Mouse (Mus musculus) myocyte (in vitro differentiated cells): ENCODE data around the gene Slc37a4. TPM values are rescaled to one million over a fixed set of nuclear protein-coding genes. Genes with fewer than 3 reads are reported as not detected.
A peak's percentile ranks its signal among the peaks of the same experiment; 100 is the strongest.

Experiments
- H3K27me3 ChIP-seq: one replicate; pipeline ENCODE4 v1.6.1; 2011; ENCODE audit not compliant: control insufficient read depth, insufficient read depth, insufficient read length
- H3K36me3 ChIP-seq: one replicate; pipeline ENCODE4 v1.6.1; 2011; ENCODE audit not compliant: control insufficient read depth, insufficient read depth
- H3K4me2 ChIP-seq: one replicate; pipeline ENCODE4 v1.6.1; 2011; ENCODE audit warnings: low read depth, control low read depth
- H3K4me3 ChIP-seq: one replicate; pipeline ENCODE4 v1.5.1; 2011; ENCODE audit warnings: mild to moderate bottlenecking, control low read depth, moderate library complexity
- H3K79me2 ChIP-seq: one replicate; pipeline ENCODE4 v1.6.1; 2011; ENCODE audit not compliant: control insufficient read depth, insufficient read depth
- H3ac ChIP-seq: one replicate; pipeline ENCODE4 v1.6.1; 2011; ENCODE audit not compliant: control insufficient read depth, insufficient read length
- CEBPB ChIP-seq: IDR thresholded peaks from 2 replicates; pipeline ENCODE4 v1.6.1; 2011; ENCODE audit warnings: mild to moderate bottlenecking, moderate library complexity; ENCODE audit not compliant: poor library complexity, insufficient read depth, severe bottlenecking
- E2F4 ChIP-seq: IDR thresholded peaks from one replicate; pipeline ENCODE4 v1.6.1; 2011; ENCODE audit warnings: mild to moderate bottlenecking, control low read depth, moderate library complexity; ENCODE audit not compliant: insufficient read depth
- MAX ChIP-seq: IDR thresholded peaks from one replicate; pipeline ENCODE4 v1.6.1; 2011; ENCODE audit warnings: low read depth, mild to moderate bottlenecking, control low read depth
- MYOD1 ChIP-seq, 3 experiments: IDR thresholded peaks; one replicate each; pipeline ENCODE4 v1.6.1; 2011; ENCODE audit warnings: control low read depth in 2 of 3, low read depth in 2 of 3, mild to moderate bottlenecking in 2 of 3, moderate library complexity in 1 of 3; ENCODE audit not compliant: insufficient read length in 2 of 3, control insufficient read depth in 1 of 3
- MYOG ChIP-seq, 3 experiments: IDR thresholded peaks; one replicate each; pipeline ENCODE4 v1.6.1; 2011; ENCODE audit warnings: control low read depth in 2 of 3, low read depth in 2 of 3, mild to moderate bottlenecking in 2 of 3; ENCODE audit not compliant: insufficient read length in 2 of 3, control insufficient read depth in 1 of 3, insufficient read depth in 1 of 3
- POLR2A ChIP-seq: IDR thresholded peaks from one replicate; pipeline ENCODE4 v1.6.1; 2011; ENCODE audit warnings: low read depth, mild to moderate bottlenecking, control low read depth, moderate library complexity; ENCODE audit not compliant: insufficient read length
- POLR2AphosphoS2 ChIP-seq: IDR thresholded peaks from one replicate; pipeline ENCODE4 v1.6.1; 2011; ENCODE audit warnings: low read depth, control low read depth; ENCODE audit not compliant: insufficient read length
- REST ChIP-seq: IDR thresholded peaks from one replicate; pipeline ENCODE4 v1.6.1; 2011; ENCODE audit warnings: mild to moderate bottlenecking, control low read depth, moderate library complexity; ENCODE audit not compliant: insufficient read depth, insufficient read length
- SRF ChIP-seq: IDR thresholded peaks from one replicate; pipeline ENCODE4 v1.6.1; 2011; ENCODE audit warnings: low read depth; ENCODE audit not compliant: control insufficient read depth, insufficient read length
- TCF12 ChIP-seq: IDR thresholded peaks from one replicate; pipeline ENCODE4 v1.6.1; 2011; ENCODE audit warnings: mild to moderate bottlenecking, control low read depth; ENCODE audit not compliant: poor library complexity, insufficient read depth, severe bottlenecking
- TCF3 ChIP-seq: IDR thresholded peaks from one replicate; pipeline ENCODE4 v1.6.1; 2011; ENCODE audit warnings: low read depth, control low read depth; ENCODE audit not compliant: insufficient read length
- USF1 ChIP-seq: IDR thresholded peaks from one replicate; pipeline ENCODE4 v1.6.1; 2011; ENCODE audit warnings: low read depth, mild to moderate bottlenecking, control low read depth, moderate library complexity
- polyA plus RNA-seq: library from polyadenylated mRNA; unstranded; fragments of >200 nt; fragmentation: generic; extraction: Trizol; gene quantifications from one replicate; pipeline ENCODE4 v1.2.1, GENCODE M21; 2012; ENCODE audit warnings: missing spikeins

The Slc37a4 gene
- polyA plus RNA-seq, 1 experiment = 20.8 TPM

DNA sequence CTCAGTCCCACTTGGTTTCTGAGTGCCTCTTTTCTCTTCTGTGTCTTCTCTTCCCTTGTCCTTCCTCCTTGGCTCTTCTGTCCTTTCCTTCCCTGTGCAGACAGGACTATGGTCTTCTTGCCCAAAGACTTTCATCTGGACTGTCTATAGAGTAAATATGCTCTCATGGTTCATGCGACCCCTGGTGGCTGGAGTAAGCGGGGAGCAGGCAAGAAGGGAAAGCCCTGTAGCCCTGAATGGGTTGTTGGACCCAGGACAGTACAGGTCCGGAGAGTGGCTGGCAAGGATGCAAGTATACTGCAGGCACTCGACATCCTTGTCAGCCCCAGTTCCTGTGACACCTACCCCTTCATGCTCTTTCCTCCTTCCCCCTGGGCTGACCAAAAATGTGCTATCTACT is 5.2 kb upstream of the Slc37a4 start:
- Histone ChIP-seq H3K27me3 (no peaks in the 10 kb centered on the region), H3K79me2 (no peaks in the 10 kb centered on the region), H3ac (no peak overlapping the region), H3K4me2 (no peak overlapping the region), H3K36me3 (peaks cover 25% of the 10 kb centered on the region), H3K4me3 (no peak overlapping the region)
- TF ChIP-seq TCF12 (no peak), SRF (no peak), MAX (no peak), E2F4 (no peak), USF1 (no peak), MYOD1 (IDR thresholded peaks at IDR 0.05; ENCODE audit: control insufficient read depth in 1 of 3, insufficient read length in 2 of 3, low read depth in 2 of 3) (no peak), REST (no peak), POLR2AphosphoS2 (no peak)

- peak overlapping the region; percentile 90 for H3K4me2 ChIP-seq
- no peak for TF ChIP-seq SRF
- H3K79me2 ChIP-seq = no peaks in the 10 kb centered on the region
- H3K27me3 ChIP-seq = no peaks in the 10 kb centered on the region
- H3K4me3 ChIP-seq = peak overlapping the region; percentile 49
- H3ac ChIP-seq = no peak overlapping the region
- peaks cover 9% of the 10 kb centered on the region for H3K36me3 ChIP-seq
Measured at GRCm38 (mm10) chr9:44398087-44398486, 1.4 kb downstream of the Slc37a4 start.

GRCm38 (mm10) chr9:44398551-44398950 is 1.9 kb downstream of the Slc37a4 start:
- H3K4me2 ChIP-seq = peak overlapping the region; percentile 90

GRCm38 (mm10) chr9:44399114-44399794 is 2.6 kb downstream of the Slc37a4 start:
- Histone ChIP-seq H3ac (no peak overlapping the region), H3K4me3 (no peak overlapping the region), H3K36me3 (peaks cover 19% of the 10 kb centered on the region), H3K27me3 (no peaks in the 10 kb centered on the region), H3K79me2 (no peaks in the 10 kb centered on the region), H3K4me2 (no peak overlapping the region)
- TF ChIP-seq CEBPB = no peak
- no peak for TF ChIP-seq POLR2A
- no peak for TF ChIP-seq MYOG (IDR thresholded peaks at IDR 0.05; ENCODE audit: control insufficient read depth in 1 of 3, insufficient read depth in 1 of 3, insufficient read length in 2 of 3, low read depth in 2 of 3)
- no peak for TF ChIP-seq E2F4
- no peak for TF ChIP-seq TCF3

More at GRCm38 (mm10) chr9:44398551-44398950, 1.9 kb downstream of the Slc37a4 start:
- no peaks in the 10 kb centered on the region for H3K79me2 ChIP-seq
- H3K4me3 ChIP-seq = no peak overlapping the region
- peaks cover 12% of the 10 kb centered on the region for H3K36me3 ChIP-seq
- no peaks in the 10 kb centered on the region for H3K27me3 ChIP-seq
- TF ChIP-seq SRF (no peak), TCF3 (no peak), MYOG (IDR thresholded peaks at IDR 0.05; ENCODE audit: control insufficient read depth in 1 of 3, insufficient read depth in 1 of 3, insufficient read length in 2 of 3, low read depth in 2 of 3) (no peak)
- no peak overlapping the region for H3ac ChIP-seq

- no peaks in the 10 kb centered on the region for H3K79me2 ChIP-seq
- no peak overlapping the region for H3K4me2 ChIP-seq
- no peak overlapping the region for H3K4me3 ChIP-seq
- H3K36me3 ChIP-seq = peaks cover 24% of the 10 kb centered on the region
- H3K27me3 ChIP-seq = no peaks in the 10 kb centered on the region
- no peak overlapping the region for H3ac ChIP-seq
- TF ChIP-seq USF1 (no peak), E2F4 (no peak), MAX (no peak), TCF3 (no peak), POLR2A (no peak), MYOD1 (IDR thresholded peaks at IDR 0.05; ENCODE audit: control insufficient read depth in 1 of 3, insufficient read length in 2 of 3, low read depth in 2 of 3) (no peak), SRF (no peak), TCF12 (no peak), POLR2AphosphoS2 (no peak), CEBPB (no peak), MYOG (IDR thresholded peaks at IDR 0.05; ENCODE audit: control insufficient read depth in 1 of 3, insufficient read depth in 1 of 3, insufficient read length in 2 of 3, low read depth in 2 of 3) (no peak), REST (no peak)
Measured at GRCm38 (mm10) chr9:44399795-44400114, 3.1 kb downstream of the Slc37a4 start.

GRCm38 (mm10) chr9:44401081-44401480 is 4.4 kb downstream of the Slc37a4 start:
- Histone ChIP-seq H3K27me3 (no peaks in the 10 kb centered on the region), H3K4me2 (no peak overlapping the region), H3K4me3 (no peak overlapping the region), H3ac (no peak overlapping the region), H3K36me3 (peaks cover 24% of the 10 kb centered on the region), H3K79me2 (peaks cover 13% of the 10 kb centered on the region)
- no peak for TF ChIP-seq POLR2A
- TF ChIP-seq E2F4 = no peak
- TF ChIP-seq USF1 = no peak
